Mouse (Mus musculus) CH12.LX (cell line): ENCODE measurements at regions not wholly inside any gene's neighbourhood (a gene's known extent, or its start where the extent isn't known, plus 50 kb on each side); places are given as distances from the start of the nearest gene placed in this dataset.

Experiments used
- DNase-seq: peaks from one replicate; pipeline ENCODE4 v3.0.0-alpha.2; 2013; ENCODE audit errors: extremely low read depth
- H3K27ac ChIP-seq: 2 replicates; pipeline ENCODE4 v1.5.1; 2012; ENCODE audit warnings: low read depth, mild to moderate bottlenecking, control low read depth, moderate library complexity; ENCODE audit not compliant: insufficient read depth
- H3K27me3 ChIP-seq: replicated peaks from 2 replicates; pipeline ENCODE3; 2012; ENCODE audit warnings: inconsistent platforms
- H3K36me3 ChIP-seq, 2 experiments: replicated peaks in 1 of 2; 2 replicates each; pipeline versions ENCODE3 to v1.6.1; 2012; ENCODE audit warnings: inconsistent platforms in 1 of 2, low read length in 1 of 2, mild to moderate bottlenecking in 1 of 2, mixed read lengths in 1 of 2, moderate library complexity in 1 of 2; ENCODE audit not compliant: control insufficient read depth in 1 of 2, insufficient read depth in 1 of 2
- H3K4me1 ChIP-seq, 2 experiments: 2 replicates each; pipeline ENCODE4 v1.6.1; 2012; ENCODE audit warnings: inconsistent platforms in 1 of 2, moderate library complexity in 1 of 2; ENCODE audit not compliant: insufficient read depth in 2 of 2, control insufficient read depth in 1 of 2
- H3K4me2 ChIP-seq: 2 replicates; pipeline ENCODE4 v1.6.1; 2012; ENCODE audit warnings: low read depth, mild to moderate bottlenecking, control low read depth; ENCODE audit not compliant: poor library complexity, insufficient read depth, severe bottlenecking
- H3K4me3 ChIP-seq, 3 experiments: fragments of 150-350 bp in 1 of 3; sonication (generic) in 1 of 3; replicated peaks in 1 of 3; 2 replicates each; pipeline versions ENCODE3 to v1.5.1; 2011 to 2012; ENCODE audit warnings: low read depth in 2 of 3, low read length in 2 of 3, mild to moderate bottlenecking in 2 of 3, moderate library complexity in 2 of 3, control low read depth in 1 of 3, improper control_type of control experiment in 1 of 3, inconsistent platforms in 1 of 3, mixed read lengths in 1 of 3; ENCODE audit not compliant: poor library complexity in 1 of 3
- H3K79me2 ChIP-seq: replicated peaks from 2 replicates; pipeline ENCODE4 v1.6.1; 2012; ENCODE audit warnings: mild to moderate bottlenecking, moderate library complexity; ENCODE audit not compliant: control insufficient read depth, poor library complexity, insufficient read depth, severe bottlenecking; ENCODE audit errors: extremely low read depth
- H3K9ac ChIP-seq: 2 replicates; pipeline ENCODE4 v1.6.1; 2012; ENCODE audit warnings: low read depth, mild to moderate bottlenecking, control low read depth, moderate library complexity; ENCODE audit not compliant: insufficient read depth
- H3K9me3 ChIP-seq: replicated peaks from 2 replicates; pipeline ENCODE3; 2012; ENCODE audit warnings: low read length, inconsistent platforms, mixed read lengths
- BHLHE40 ChIP-seq: IDR thresholded peaks from 2 replicates; pipeline ENCODE4 v1.6.1; 2011; ENCODE audit warnings: mild to moderate bottlenecking, low read depth, low read length, improper control_type of control experiment
- CHD1 ChIP-seq: IDR thresholded peaks from 2 replicates; pipeline ENCODE4 v1.6.1; 2012; ENCODE audit warnings: low read depth, low read length, improper control_type of control experiment, inconsistent platforms
- CTCF ChIP-seq, 2 experiments: IDR thresholded peaks in 1 of 2; conservative IDR thresholded peaks in 1 of 2; 2 replicates each; pipeline ENCODE4 v1.5.1; 2011 to 2012; ENCODE audit warnings: low read depth in 2 of 2, low read length in 2 of 2, improper control_type of control experiment in 1 of 2, inconsistent platforms in 1 of 2, mild to moderate bottlenecking in 1 of 2, moderate library complexity in 1 of 2
- EP300 ChIP-seq: IDR thresholded peaks from 2 replicates; pipeline ENCODE4 v1.6.1; 2011; ENCODE audit warnings: low read length, improper control_type of control experiment
- ETS1 ChIP-seq: conservative IDR thresholded peaks from 2 replicates; pipeline ENCODE4 v1.6.1; 2012; ENCODE audit warnings: low read depth, mild to moderate bottlenecking, inconsistent platforms, low read length, improper control_type of control experiment, moderate library complexity
- HCFC1 ChIP-seq: IDR thresholded peaks from 2 replicates; pipeline ENCODE4 v1.6.1; 2012; ENCODE audit warnings: low read depth, mild to moderate bottlenecking, inconsistent platforms, low read length, improper control_type of control experiment
- IRF4 ChIP-seq: IDR thresholded peaks from 2 replicates; pipeline ENCODE4 v1.6.1; 2014; ENCODE audit warnings: low read depth, mild to moderate bottlenecking, inconsistent platforms, low read length, improper control_type of control experiment
- JUN ChIP-seq: IDR thresholded peaks from 2 replicates; pipeline ENCODE4 v1.6.1; 2011; ENCODE audit warnings: low read depth, mild to moderate bottlenecking, low read length, improper control_type of control experiment, moderate library complexity; ENCODE audit not compliant: insufficient read depth
- JUND ChIP-seq: conservative IDR thresholded peaks from 2 replicates; pipeline ENCODE4 v1.6.1; 2011; ENCODE audit warnings: low read depth, low read length, improper control_type of control experiment
- KAT2A ChIP-seq: IDR thresholded peaks from 2 replicates; pipeline ENCODE4 v1.6.1; 2012; ENCODE audit warnings: low read length, improper control_type of control experiment, inconsistent platforms; ENCODE audit not compliant: insufficient replicate concordance
- MAFK ChIP-seq: IDR thresholded peaks from 2 replicates; pipeline ENCODE4 v1.6.1; 2011; ENCODE audit warnings: low read length, improper control_type of control experiment; ENCODE audit not compliant: insufficient replicate concordance
- MAX ChIP-seq: IDR thresholded peaks from 2 replicates; pipeline ENCODE4 v1.6.1; 2011; ENCODE audit warnings: low read length, improper control_type of control experiment
- MEF2A ChIP-seq: IDR thresholded peaks from 2 replicates; pipeline ENCODE4 v1.6.1; 2014; ENCODE audit warnings: low read depth, mild to moderate bottlenecking, inconsistent platforms, low read length, improper control_type of control experiment, borderline replicate concordance
- MYC ChIP-seq: IDR thresholded peaks from 2 replicates; pipeline ENCODE4 v1.6.1; 2011; ENCODE audit warnings: low read depth, mild to moderate bottlenecking, improper control_type of control experiment, low read length
- NELFE ChIP-seq: IDR thresholded peaks from 2 replicates; pipeline ENCODE4 v1.6.1; 2011; ENCODE audit warnings: low read depth, low read length, improper control_type of control experiment
- NRF1 ChIP-seq: IDR thresholded peaks from 2 replicates; pipeline ENCODE4 v1.6.1; 2014; ENCODE audit warnings: low read depth, mild to moderate bottlenecking, inconsistent platforms, low read length, improper control_type of control experiment, moderate library complexity
- POLR2A ChIP-seq: IDR thresholded peaks from 2 replicates; pipeline ENCODE4 v1.6.1; 2011; ENCODE audit warnings: low read depth, mild to moderate bottlenecking, improper control_type of control experiment, low read length
- RAD21 ChIP-seq: IDR thresholded peaks from 2 replicates; pipeline ENCODE4 v1.6.1; 2011; ENCODE audit warnings: low read depth, mild to moderate bottlenecking, low read length, improper control_type of control experiment, moderate library complexity
- RCOR1 ChIP-seq: conservative IDR thresholded peaks from 2 replicates; pipeline ENCODE4 v1.6.1; 2012; ENCODE audit warnings: low read depth, mild to moderate bottlenecking, inconsistent platforms, low read length, improper control_type of control experiment
- SMC3 ChIP-seq: IDR thresholded peaks from 2 replicates; pipeline ENCODE4 v1.6.1; 2011; ENCODE audit warnings: low read depth, low read length, improper control_type of control experiment
- TCF12 ChIP-seq: IDR thresholded peaks from 2 replicates; pipeline ENCODE4 v1.6.1; 2014; ENCODE audit warnings: low read depth, mild to moderate bottlenecking, inconsistent platforms, low read length, improper control_type of control experiment
- USF1 ChIP-seq: IDR thresholded peaks from 2 replicates; pipeline ENCODE4 v1.6.1; 2014; ENCODE audit warnings: low read depth, mild to moderate bottlenecking, inconsistent platforms, low read length, improper control_type of control experiment
- USF2 ChIP-seq: conservative IDR thresholded peaks from 2 replicates; pipeline ENCODE4 v1.6.1; 2011; ENCODE audit warnings: low read depth, low read length, improper control_type of control experiment
- ZC3H11A ChIP-seq: IDR thresholded peaks from 2 replicates; pipeline ENCODE4 v1.6.1; 2012; ENCODE audit warnings: low read depth, mild to moderate bottlenecking, inconsistent platforms, low read length, improper control_type of control experiment
- ZKSCAN1 ChIP-seq: IDR thresholded peaks from 2 replicates; pipeline ENCODE4 v1.6.1; 2012; ENCODE audit warnings: low read depth, inconsistent platforms, low read length, improper control_type of control experiment, borderline replicate concordance
- ZMIZ1 ChIP-seq: IDR thresholded peaks from 2 replicates; pipeline ENCODE4 v1.6.1; 2012; ENCODE audit warnings: low read depth, mild to moderate bottlenecking, inconsistent platforms, low read length, improper control_type of control experiment
- dilution Hi-C: fragments of 300-500 bp; cut with MboI; formaldehyde crosslinking; loops from 2 replicates; pipeline ENCODE4 v1.14.3; 2020; ENCODE audit warnings: low sequenced_read_pairs; ENCODE audit not compliant: extremely low pct_unique_long_range_greater_than_20kb, extremely low pct_ligation_motif_present
- in situ Hi-C: fragments of 300-500 bp; cut with MboI; formaldehyde crosslinking; loops from 3 replicates; pipeline ENCODE4 v1.14.3; 2019; ENCODE audit warnings: low sequenced_read_pairs, low pct_ligation_motif_present, low pct_unique_long_range_greater_than_20kb, mixed read lengths

DNA sequence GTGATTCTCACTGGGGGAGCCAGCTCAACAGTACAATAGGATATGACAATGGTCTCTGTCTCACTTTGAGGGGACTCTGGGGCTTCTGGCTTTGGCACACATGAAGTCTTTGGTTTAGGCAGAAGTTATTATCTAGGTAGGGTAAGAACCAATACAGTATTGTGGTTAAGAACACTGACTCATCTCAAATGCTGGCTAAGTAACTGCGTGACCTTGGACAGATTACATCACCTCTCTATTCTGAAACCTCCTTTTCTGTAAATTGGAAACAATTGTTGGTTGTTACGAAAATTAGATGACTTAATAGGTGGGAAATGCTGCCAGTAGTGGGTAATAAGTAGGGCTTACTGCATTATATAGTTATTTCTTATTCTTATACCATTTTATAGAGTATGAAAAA, 171.0 kb upstream of the Palmd start:
- DNase-seq: peak; percentile 29
- 0 out of 2 replicates have a peak overlapping the region, but pooled peaks have one; percentile 50 for H3K4me2 ChIP-seq
- dilution Hi-C loops: no loop called here

DNA sequence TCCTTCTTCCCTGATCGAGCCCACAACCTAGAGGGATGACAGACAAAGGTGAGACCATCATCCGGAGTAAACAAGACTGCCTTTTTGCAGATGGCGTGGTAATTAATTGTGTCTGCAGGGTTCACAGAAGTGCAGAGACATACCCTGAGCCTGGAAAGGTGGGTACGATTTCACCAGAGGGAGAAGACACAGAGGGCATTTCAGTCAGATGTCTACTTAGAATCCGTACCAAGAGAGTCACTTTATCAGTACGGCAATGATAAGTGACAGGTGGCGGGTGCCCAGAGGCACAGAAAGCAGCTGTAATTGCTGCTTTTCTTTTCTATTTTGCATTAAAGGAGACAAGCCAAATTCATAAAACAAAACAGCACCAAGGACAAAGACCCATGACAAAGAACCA, 169.9 kb upstream of the Palmd start:
- TF ChIP-seq TCF12 (no peak), ETS1 (no peak), MYC (no peak), USF1 (no peak), MAX (no peak), MEF2A (no peak), SMC3 (no peak), RAD21 (no peak), MAFK (no peak), KAT2A (no peak), ZKSCAN1 (no peak), ZMIZ1 (no peak), IRF4 (no peak)
- no peak overlapping the region for H3K9ac ChIP-seq
- dilution Hi-C loops: no loop called here
- in situ Hi-C loops: no loop called here
- H3K9me3 ChIP-seq: no peaks in the 10 kb centered on the region
- DNase-seq: no peak
- no peaks in the 10 kb centered on the region for H3K79me2 ChIP-seq
- H3K36me3 ChIP-seq: no peaks in the 10 kb centered on the region
- H3K4me2 ChIP-seq: no peak overlapping the region
- no peak overlapping the region for H3K4me3 ChIP-seq
- no peaks in the 10 kb centered on the region for H3K27me3 ChIP-seq
- peaks cover 19 to 25% of the 10 kb centered on the region in 2 experiments for H3K4me1 ChIP-seq
- H3K27ac ChIP-seq: no peak overlapping the region

More for the DNA sequence above, 171.0 kb upstream of the Palmd start:
- Histone ChIP-seq H3K79me2 (no peaks in the 10 kb centered on the region), H3K9ac (no peak overlapping the region), H3K36me3 (no peaks in the 10 kb centered on the region), H3K9me3 (no peaks in the 10 kb centered on the region), H3K4me3 (no peak overlapping the region), H3K4me1 (peaks cover 18 to 23% of the 10 kb centered on the region in 2 experiments), H3K27me3 (no peaks in the 10 kb centered on the region), H3K27ac (no peak overlapping the region)
- in situ Hi-C loops: no loop called here
- TF ChIP-seq ZC3H11A: no peak
- TF ChIP-seq CTCF (conservative IDR thresholded peaks at IDR 0.05 in 1 of 2, IDR thresholded peaks at IDR 0.05 in 1 of 2; ENCODE audit: low read depth in 2 of 2, low read length in 2 of 2): no peak
- TF ChIP-seq MAFK: 0 out of 2 replicates have a peak, but pooled peaks have one; percentile 21
- TF ChIP-seq USF2: no peak
- peak; percentile 48 for TF ChIP-seq JUND
- peak; percentile 64 for TF ChIP-seq ETS1
- TF ChIP-seq JUN: peak; percentile 73
- no peak for TF ChIP-seq CHD1
- no peak for TF ChIP-seq HCFC1
- TF ChIP-seq NRF1: no peak
- peak; percentile 71 for TF ChIP-seq BHLHE40
- TF ChIP-seq IRF4: peak; percentile 68
- TF ChIP-seq ZKSCAN1: no peak
- TF ChIP-seq MEF2A: peak; percentile 49; the same call in 1 of the 2 replicates
- TF ChIP-seq EP300: peak; percentile 63; the same call in 1 of the 2 replicates
- TF ChIP-seq POLR2A: no peak
- TF ChIP-seq NELFE: no peak
- TF ChIP-seq RCOR1: no peak
